Mouse (Mus musculus) liver, adult 2 months (tissue): ENCODE measurements around the gene Ppfia3.

ENCODE experiments used
- CTCF ChIP-seq: fragments of 200-500 bp; IDR thresholded peaks from 2 replicates; pipeline ENCODE4 v1.5.1; 2011; ENCODE audit warnings: low read depth, low read length, control low read depth
- POLR2A ChIP-seq: fragments of 200-500 bp; IDR thresholded peaks from 2 replicates; pipeline ENCODE4 v1.6.1; 2011; ENCODE audit warnings: low read length, control low read depth; ENCODE audit not compliant: insufficient read depth; ENCODE audit errors: extremely low read depth

DNA sequence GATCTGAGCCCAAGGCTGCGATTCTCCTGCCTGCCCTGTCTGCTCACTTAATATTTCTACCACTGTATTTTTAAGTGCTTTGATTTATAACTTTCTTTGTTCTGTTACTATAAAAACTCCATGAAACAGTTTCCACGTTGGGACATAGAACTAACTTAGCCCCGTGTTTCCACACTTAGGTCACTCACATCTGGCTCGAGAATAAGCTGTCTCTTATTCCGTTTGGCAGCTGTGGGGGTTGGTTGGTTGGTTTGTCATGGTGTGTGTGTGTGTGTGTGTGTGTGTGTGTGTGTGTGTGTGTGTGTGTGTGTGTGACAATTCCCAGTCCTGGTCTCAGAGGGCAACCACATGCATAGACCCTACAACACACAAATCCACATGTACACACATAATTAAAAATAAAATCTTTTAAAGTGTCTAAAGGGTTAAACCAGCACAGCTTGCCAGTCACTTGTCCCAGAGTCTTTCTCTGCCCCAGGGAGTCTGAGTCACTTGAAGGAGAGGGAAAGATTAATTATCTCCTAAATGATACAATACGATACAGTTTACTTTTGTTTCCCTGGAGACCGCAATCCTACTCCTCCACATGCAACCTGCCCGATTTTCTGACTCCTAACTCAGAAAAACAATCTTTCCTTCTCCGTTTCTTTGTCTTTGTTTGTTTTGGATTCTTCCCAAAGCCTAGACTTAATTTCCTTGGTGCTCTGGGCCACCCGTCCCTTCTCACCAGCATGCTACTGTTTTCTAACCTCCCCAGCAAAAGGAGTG, 53.9 kb downstream of the Ppfia3 start:
- TF ChIP-seq POLR2A = no peak
- no peak for TF ChIP-seq CTCF
